Mouse (Mus musculus) layer of hippocampus, postnatal 14 days (tissue): Measurements from ENCODE around the gene Mus81. TPM values are rescaled to one million over a fixed set of nuclear protein-coding genes. Genes with fewer than 3 reads are reported as not detected.
A peak's percentile ranks its signal among the peaks of the same experiment; 100 is the strongest.

Experiments
- DNase-seq, 2 experiments: peaks; one replicate each; pipeline ENCODE4 v3.0.0; 2021 to 2022; ENCODE audit warnings: low spot score in 2 of 2, mixed read lengths in 1 of 2
- long read RNA-seq, 2 experiments: library from polyadenylated mRNA; stranded (forward); transcript quantifications; one replicate each; pipeline ENCODE4 v2.0.0; 2021
- total RNA-seq, 2 experiments: library from RNA; stranded (reverse); gene quantifications; 2 replicates each; pipeline ENCODE4 v1.2.3; 2021

Mus81 gene
- total RNA-seq: 10 to 100 TPM; 34.3 to 35.6 TPM
- long read RNA-seq, experiment 1, transcript Mus81-202 (16 exons, 2,067 nt): major isoform, 15 of 32 reads
- long read RNA-seq, experiment 1, partial matches to known transcripts: 2 of 32 reads
- long read RNA-seq, experiment 1, other reads (novel, unspliced or antisense): 13 of 32 reads
- long read RNA-seq, experiment 2, transcript Mus81-202 (16 exons, 2,067 nt): major isoform, 21 of 34 reads
- long read RNA-seq, experiment 2, partial matches to known transcripts: 2 of 34 reads
- long read RNA-seq, experiment 2, other reads (novel, unspliced or antisense): 9 of 34 reads

DNA sequence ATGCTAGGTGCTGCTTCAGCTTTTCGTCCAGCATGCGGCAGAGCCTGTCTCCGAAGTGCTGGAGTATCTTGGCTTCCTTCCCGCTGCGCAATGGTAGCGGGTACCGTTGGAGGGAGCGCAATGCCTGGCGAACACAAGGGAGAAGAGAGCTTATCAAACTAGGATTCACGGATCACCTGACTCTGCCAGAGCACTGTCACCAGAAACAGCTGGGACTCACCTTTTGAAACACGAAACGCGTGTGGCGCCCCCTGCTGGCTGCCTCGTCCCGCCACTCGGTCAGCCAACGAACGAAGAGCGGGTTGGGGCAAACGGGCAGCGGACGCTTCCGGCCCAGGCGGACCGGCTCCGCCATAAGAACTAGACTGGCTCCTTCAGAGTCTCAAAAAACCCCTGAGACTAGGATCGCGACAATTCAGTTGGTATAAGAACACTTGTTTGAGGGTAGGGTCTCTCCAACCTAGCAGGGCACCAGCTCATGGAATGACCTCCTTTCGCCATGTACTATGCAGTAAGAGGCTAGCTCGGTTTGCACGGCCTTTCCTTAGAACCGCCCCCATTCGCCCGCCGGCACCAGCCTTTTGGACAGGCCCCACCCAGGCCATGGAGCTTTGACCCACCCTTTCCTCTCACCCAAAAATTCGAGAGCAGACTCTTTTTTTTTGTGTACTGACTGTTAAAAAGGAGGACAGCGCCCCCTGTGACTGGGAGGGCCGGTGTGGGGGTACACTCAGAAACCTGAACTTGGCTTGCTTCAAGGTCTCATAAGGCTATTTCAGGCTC, at the start of gene Mus81:
Gene Mus81 (minus strand): TSS at position 635 of the 783 bp plus-strand sequence.
- peak; percentile 92 to 97 for DNase-seq

DNA sequence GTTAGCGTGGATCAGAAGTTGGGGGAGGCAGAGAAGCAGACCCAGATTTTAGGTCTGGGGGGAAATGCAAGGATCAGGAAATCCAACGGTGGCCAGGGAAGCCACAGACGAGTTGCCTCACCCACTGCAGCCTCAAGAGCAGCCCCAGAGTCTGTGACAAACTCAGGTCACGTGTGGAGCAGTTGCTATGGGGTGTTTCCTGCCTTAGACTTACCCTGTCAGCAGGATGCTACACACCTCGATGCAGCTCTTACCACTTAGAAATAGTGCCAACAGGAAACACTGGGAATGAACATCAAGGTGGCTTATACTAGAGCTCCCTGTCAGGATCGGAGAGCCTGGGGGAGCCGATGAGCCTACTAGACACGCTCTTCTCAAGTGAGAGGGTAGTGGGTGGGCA, 44.3 kb upstream of the Mus81 start:
- no peak for DNase-seq

DNA sequence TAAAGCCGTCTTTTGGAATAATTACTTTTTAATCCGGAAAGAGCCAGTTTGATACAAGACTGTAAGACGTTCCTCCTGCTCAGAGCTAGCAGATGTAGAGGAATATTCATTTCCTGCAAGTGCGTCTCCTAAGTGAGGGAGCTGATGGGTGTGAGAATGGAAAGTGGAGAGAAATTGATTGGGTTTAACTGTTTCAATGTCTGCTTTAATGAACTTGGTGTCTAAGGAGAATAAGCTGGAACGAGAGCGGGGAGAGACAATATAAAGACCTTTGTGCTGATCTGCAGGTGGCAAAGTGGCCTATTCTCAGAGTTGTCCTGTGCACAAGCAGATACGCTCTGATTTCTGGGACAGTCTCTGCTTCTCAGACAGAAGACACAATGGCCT, 41.9 kb upstream of the Mus81 start:
- DNase-seq: no peak

DNA sequence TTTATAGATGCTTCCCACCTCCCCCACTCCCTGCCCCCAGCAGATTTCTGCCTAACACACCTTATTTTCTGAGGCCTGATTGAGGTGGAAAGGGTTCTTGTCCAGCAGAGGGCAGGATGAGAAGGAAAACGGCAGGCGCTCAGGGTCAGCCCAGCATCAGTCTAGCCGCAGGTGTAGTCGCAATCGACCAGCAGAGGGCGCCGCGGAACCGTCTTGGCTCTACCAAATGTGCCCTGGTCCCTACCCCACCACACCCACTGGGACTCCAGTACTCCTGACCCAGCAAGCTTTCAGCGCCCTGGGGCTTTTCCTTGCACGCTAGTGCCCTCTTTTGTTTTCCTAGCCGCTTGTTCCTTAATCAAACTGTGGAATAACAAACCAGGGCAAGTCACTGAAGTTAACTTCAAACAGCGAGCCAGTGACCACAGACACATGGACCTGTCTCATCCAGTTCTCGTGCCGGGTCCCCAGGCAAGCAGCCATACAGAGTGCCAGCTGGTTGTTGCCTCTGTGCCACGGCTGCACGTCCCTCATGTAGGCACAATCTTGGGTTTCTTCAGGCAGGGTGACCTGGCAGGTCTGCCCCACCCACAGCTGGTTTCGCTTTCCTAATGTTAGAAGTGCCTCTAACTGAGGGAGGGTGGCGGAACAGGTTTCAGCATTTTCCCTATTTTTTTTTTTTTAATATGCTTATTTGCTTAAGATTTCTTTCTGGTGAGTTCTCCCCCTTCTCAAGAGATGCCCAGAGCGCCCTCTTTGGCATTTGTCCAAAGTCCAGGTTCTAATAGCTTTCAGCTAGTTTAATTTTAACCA, 41.3 kb upstream of the Mus81 start:
- DNase-seq: peak; percentile 89 to 92

DNA sequence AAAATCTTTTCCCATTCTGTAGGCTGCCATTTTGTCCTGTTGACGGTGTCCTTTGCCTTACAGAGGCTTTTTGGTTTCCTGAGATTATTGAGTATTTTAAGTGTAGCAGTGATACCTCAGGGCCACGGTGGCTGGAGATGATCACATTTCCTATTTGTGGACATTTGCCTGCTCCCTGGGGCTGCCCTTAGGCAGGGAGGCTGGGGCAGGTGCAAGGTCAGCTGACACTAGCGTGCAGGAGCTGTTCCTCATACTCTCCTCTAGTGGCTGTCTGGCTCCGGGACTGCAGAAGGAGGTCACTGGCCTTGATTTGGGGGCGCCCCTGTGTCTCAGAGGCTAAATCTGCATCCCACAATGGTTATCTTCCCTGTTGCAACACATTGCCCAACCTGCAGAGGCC, 37.0 kb upstream of the Mus81 start:
- no peak for DNase-seq

DNA sequence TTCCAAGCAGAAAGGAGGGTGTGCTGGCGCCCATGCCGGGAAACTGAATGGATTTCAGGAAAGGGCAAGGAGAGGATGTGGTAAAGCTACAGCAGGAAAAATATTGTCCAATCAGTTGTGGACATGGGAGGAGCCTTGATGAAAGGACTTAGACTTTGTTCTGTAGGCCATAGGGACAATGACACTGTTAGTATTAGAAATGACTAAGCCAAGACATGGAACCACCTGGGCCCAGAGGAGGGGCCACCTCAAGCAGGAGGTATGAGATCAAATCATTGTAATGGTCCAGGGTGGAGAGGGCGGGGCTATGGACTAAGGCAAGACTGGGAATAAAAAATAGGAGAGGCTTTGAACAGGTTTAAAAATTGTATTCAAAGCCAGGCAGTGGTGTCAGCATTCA, 30.5 kb upstream of the Mus81 start:
- no peak for DNase-seq

DNA sequence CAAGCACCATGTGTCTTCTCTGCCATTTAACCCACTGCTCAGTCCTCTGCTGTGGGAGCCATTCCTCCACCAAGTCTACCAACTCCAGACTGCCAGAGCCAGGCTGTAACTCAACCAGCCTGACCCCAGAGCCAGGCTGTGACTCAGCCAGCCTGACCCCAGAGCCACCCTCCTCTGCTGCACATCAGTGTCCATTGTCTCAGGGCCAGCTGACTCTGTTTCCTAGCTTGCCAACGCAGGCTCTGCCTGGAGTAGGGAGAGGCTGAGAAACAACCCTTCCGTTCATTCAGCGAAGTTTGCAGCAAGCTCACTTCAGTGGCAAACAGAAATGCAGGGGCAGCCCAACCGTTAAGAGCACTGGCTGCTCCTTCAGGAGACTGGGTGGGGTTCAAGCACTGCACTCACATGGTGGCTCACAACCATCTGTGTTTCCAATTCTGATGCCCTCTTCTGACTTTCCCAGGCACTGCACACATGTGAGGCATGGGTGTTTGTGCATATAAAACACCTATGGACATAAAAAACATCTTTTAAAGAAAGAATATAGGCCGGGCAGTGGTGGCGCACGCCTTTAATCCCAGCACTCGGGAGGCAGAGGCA, 28.8 kb upstream of the Mus81 start:
- no peak for DNase-seq

DNA sequence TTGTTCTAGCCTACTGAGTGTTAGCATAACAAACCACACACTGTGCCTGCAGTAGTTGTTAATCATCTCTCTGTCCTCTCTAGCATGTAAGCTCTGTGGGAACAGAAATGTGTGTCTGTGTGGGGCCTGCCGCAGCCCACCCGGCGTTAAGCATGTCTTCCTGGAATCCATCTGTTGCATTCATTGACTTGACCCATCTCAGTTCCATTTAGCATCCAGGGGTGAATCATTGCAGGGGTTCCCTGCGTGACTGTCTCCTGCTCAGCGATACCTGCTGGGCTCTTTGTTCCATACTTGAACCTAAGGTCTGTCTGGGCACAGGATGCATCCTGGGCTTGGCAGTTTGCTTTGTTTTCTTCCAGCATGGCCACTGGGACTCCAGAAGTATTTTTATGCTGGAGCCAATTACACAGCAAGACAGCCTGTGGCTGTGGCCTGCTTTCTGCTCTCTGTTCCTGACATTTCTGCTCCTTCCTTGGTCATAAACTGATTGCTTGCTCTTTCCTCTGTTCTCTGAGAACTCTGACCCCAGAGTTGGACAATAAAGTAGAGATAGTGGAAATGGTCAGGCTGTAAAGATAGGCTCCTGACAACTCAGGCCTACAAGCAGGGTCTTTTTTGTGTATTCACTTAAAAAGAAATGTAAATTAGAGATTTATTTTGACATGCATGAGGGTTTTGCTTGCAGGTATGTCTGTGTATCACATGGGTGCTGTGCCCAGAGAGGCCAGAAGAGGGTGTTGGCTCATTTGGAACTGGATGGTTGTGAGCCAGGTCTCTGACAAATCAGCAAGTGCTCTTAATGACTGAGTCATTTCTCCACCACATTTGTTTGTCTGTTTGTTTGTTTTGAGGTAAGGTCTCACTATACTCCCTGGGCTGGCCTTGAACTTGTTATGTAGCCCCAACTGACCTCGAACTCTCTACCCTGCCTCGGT, 27.9 kb upstream of the Mus81 start:
- DNase-seq: no peak

DNA sequence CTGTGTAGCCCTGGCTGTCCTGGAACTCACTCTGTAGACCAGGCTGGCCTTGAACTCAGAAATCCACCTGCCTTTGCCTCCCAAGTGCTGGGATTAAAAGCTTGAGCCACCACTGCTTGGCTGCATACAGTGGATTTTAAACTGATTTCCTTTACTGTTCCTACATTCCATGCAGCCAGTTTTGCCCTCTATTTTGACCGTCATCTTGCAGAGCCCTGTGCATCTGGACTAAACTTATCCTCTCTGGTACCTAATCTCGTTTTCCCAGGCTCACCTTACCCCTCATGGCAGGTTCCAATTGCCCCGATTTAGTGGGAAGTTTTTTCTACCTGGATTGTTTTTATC, 24.8 kb upstream of the Mus81 start:
- DNase-seq: no peak

DNA sequence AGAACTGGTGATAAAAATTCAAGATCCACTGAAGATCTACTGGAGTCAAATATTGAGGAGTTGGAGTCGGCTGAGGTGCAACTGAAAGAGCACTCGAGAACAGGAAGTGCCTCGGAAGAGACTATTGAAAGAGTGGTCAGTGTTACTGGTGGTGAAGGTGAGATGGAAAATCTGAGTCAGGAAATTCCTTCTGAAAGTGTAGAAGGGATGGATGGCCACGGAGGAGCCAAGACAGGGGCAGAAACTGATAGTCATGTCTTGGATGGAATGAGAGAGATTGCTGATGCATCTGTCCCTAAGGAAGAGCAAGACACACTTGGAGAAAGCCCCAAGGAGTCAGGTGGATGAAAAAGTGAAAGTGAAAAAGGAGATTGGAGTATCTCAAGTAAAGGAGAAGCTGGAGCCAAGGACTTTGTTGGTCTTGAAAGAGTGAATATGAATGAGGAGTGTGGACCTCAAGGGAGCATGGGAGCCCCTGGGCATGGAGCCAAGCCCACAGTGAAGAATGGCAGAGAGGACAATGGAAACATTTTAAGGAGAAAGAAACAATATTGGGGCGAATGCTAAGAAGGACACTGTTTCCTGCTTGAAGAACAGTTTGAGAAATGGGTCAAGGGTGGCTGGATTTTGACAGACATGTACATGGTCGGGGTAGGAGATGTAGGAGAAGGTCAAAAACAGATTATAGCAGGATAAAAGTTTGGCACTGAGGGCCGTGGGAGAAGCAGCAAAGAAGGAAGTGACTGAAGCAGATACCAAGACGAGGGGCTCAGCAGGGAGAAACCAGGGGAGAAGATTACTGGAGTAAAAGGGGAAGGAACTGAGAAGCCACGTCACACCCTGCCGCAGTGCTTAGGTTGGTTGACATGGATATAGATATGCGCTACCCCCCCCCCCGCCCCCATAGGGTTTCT, 24.1 kb upstream of the Mus81 start:
- no peak for DNase-seq

DNA sequence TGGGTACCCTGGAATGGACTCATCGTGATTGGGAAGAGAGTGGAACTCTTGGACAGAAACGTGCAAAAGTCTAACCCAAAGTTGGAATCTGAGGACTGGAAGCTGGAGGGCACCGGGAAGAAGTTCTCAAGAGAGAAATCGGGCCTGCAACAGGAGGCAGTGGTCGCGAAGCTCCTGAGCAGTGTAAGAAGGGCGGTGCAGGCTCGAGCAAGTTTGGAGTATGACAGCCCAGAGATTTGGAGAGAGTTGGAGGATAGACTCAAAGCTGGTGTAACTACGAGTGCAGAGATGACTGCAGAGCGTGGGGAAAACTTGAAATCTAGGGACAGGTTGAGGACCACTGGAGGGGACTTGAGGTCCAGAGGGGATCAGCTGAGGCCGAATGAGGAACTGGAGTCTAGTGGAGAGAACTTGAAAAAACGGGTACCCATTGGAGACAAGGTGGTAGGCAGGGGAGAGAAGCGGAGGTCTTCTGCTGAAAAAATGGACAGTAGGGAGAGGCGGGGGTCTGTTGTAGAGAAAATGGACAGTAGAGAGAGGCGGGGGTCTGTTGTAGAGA, 23.0 kb upstream of the Mus81 start:
- DNase-seq: no peak

DNA sequence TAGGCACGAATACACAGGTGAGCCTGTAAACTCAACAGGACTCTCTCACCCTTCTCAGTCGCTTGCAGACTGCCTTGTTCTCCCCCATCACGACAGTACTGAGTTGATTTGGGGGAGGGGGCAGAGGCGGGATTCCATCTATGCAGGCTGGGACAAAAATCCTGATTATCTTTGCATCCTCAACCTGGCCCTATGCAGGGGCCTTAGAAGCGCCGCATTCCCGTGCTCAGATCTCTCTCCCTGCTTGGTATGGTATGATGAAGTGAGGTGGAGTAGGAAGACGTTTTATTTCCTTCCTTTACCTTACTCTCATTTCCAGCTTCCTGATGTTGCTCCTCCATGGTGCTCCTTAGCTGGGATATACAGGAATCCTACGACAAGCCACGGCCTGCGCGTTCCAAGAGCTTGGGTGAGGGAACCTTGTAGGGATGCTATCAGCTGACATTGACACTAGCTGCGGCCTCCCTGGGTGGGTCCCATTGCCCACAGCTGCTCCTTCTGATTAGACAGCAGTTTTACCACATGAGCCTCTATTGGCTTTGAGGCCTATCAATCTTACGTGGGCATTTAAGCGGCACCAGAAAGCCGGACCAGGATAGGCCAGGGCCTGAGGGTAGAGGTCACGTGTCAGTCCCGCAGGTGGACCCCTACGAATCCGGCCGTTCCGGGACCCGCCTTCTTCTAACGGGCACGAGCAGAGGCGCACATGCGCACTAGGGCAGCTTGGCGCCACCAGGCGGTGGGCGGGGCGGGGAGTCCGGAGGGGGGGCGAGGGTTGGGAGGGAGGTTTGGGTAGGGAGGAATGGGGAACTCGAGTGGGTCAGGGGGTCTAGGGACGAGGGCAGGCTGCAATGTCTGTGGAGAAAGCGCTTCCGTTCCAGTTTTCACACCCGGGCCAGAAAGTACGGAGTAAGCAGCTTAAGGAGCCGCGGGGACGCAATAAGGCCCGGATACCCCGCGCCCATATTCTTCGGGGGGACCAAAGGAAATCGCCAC, 22.1 kb upstream of the Mus81 start, which contains the start of gene Snx32:
Gene Snx32 (minus strand): TSS at position 508 of the 996 bp plus-strand sequence.
- DNase-seq: peak; percentile 95 to 99

DNA sequence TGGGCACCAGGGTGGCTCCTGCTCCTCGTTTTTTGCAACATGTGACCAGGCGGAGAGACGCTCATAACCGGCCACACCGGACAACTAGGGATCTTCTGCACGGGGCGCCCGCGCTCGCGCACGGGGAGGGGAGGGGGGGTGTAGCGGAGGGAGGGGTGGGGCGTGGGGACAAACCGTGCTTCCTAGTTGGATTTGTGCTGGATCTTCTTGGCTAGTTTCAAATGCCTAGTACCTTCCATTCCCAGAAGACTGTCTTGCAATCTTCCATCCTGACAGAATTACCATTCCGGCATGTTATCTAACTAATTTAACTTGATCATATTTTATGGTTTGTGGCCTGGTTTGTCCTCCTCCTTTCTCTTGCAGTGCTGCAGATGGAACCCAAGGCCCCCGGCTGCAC, 15.5 kb upstream of the Mus81 start, which contains the start of gene 1700020D05Rik:
Gene 1700020D05Rik (minus strand): TSS at position 101 of the 400 bp plus-strand sequence.
- DNase-seq: no peak

DNA sequence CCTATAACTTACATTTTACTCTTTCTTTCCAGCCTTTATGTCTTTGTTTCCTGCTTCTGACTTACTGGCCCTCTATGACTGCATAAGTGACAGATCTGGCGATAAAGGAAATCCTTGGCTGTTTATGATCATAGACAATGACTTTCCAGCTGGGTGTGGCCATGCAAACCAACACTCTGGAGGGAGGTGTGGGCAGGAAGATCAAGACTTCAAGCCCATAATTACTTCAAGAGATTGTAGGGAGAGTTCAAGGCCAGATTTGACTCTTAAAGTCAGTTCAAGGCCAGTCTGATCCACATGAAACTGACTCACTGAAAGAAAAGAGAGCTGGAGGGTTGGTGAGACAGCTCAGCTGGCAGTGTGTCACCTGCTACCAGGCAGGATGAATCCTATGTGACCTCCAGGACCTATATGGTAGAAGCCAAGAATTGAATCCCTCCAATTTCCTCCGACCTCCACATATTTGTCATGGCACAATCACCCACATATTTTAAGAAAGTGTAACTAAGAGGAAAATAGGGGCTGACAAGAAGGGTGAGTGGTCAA, 12.2 kb upstream of the Mus81 start:
- DNase-seq: no peak

DNA sequence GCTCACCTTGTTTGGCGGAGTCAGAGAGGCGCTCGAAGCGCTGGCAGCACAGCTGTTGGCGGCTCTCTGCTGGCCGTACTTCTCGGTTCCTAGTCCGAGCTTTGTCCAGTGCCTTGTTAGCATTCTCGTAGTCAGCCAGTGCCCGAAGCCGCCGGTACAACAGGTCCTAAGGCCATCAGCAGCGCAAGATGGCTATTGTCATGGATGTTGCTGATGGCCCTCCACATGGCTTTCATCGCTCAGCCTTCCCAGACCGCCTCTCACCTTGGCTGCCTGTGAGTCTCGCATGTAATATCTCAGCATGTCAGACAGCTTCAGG, 7.8 kb upstream of the Mus81 start:
- DNase-seq: no peak

DNA sequence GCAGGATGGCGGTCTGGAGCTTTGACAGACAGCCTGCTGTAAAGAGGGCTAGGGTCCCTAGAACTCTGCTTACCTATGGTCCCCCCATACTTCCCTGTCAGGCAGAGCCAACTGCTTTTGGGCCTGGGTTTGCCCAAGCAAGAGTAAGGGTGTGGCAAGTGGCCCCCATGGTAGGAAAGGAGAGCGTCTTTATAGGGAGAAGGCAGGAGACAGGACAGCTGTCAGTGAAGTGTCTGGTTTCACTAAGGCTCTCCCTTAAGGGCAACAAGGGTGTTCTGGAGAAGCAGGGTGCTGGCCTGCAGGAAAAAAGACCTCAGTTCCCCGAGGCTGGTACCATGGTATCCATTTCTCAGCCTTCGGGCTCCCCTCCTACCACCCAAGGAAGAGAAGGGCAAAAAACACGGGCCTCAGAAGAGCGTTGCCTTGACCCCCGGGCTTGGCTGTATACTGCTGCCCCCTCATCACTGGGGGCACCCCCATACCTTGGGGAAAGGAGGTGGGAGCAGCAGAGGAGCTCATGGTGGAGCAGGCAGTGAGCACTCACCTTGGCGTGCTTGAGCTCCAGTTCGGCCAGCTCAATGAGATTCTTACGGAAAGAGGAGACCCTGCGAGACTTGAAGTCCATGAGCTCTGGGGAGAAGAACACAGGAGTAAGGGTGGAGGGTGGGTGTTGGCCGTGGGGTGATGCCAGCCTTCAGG, 7.3 kb upstream of the Mus81 start:
- DNase-seq: no peak

DNA sequence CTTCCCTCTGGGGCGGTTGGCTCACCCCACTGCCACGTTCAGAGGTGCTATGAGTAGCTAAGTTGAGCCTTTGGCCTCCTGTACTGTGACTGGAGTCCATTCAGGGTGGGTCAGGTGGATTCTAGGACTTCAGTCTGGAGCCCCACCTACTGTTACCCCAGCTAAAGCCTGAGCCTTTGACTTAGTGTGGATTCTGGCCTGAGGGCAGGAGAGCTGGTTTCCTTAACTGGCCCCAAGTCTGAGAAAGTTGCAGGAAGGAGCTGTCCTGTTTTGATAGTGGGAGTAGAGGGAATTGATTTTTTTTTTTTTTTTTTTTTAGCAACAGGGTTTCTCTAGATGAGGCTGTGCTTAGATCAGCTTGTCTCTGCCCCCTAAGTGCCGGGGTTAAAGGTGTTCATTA, 6.1 kb upstream of the Mus81 start:
- no peak for DNase-seq
